Mouse (Mus musculus) liver, adult 2 months (tissue): ENCODE measurements at regions not wholly inside any gene's neighbourhood (a gene's known extent, or its start where the extent isn't known, plus 50 kb on each side); places are given as distances from the start of the nearest gene placed in this dataset.

ENCODE experiments used
- CTCF ChIP-seq: fragments of 200-500 bp; IDR thresholded peaks from 2 replicates; pipeline ENCODE4 v1.5.1; 2011; ENCODE audit warnings: low read depth, low read length, control low read depth
- POLR2A ChIP-seq: fragments of 200-500 bp; IDR thresholded peaks from 2 replicates; pipeline ENCODE4 v1.6.1; 2011; ENCODE audit warnings: low read length, control low read depth; ENCODE audit not compliant: insufficient read depth; ENCODE audit errors: extremely low read depth

DNA sequence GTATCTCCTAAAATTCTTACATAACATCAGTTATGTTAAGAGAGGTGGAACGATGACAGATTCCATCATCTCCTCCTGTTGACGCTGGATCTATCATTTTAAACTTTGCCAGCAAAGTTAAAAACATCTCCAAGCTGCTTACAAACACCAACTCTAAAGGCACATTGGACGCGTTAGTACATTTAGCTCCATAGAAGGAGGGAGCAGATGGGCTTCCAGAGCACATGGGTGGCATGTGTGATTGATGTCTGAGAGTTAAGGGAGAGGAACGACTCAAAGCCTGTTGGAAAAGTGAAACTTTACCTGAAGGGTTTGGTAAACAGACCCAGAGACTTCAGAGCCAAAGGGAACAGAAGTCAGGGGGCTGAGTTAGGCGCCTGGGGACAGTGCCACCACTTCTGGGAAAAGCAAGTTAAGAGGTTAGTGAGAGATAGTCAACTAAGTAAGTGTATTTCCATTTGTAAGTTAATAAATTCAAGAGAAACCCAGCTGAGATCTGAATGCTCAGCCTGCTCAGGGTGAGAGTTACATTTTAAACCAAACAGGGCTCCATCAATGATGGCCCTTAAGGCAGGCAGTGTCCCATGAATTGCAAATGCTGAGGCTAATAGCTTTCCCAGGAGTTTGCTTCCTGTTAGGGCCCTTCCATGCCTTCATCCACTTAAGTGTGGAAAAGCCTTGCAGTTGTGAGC lies 430.3 kb upstream of the Adamts16 start:
- TF ChIP-seq CTCF (no peak), POLR2A (no peak)
